Comparison of ENCODE assay signal across 18 mouse cellular contexts in genomic region chr4:150973264-150973663, GRCm38 (mm10). TPM values are rescaled to one million over a fixed set of nuclear protein-coding genes. Genes with fewer than 3 reads are reported as not detected.
DNase-seq lines count a peak whose midpoint lies in the region.
"Had no signal": no experiment of that assay in that cellular context is flagged by ENCODE, and none has a peak within 500 bp of the region (broad histone marks: within the 10 kb centered on the region; RNA-seq: fewer than 3 reads in every experiment).

No protein-coding gene starts in this region.

- intact Hi-C loops in gastrocnemius, postnatal 14 days (cut with DNase I; ENCODE audit: low total_unique reads), result no loop called here
- intact Hi-C loops in left cerebral cortex, postnatal 14 days (cut with DNase I), result no loop called here

- peak; percentile 24 for DNase-seq in urinary bladder, postnatal 14 days (ENCODE audit: low spot score)
- DNase-seq in urinary bladder, postnatal 4 days (ENCODE audit: low spot score in 2 of 2), result no peak
- DNase-seq in adipocyte (ENCODE audit: low spot score), result peak; percentile 38
- DNase-seq in adrenal gland, postnatal 36 days, result peak; percentile 75 to 85
- DNase-seq in kidney, postnatal 36 days, result no peak
- DNase-seq in gastrocnemius, postnatal 14 days, result no peak
- no peak for DNase-seq in left cerebral cortex, postnatal 14 days (ENCODE audit: low spot score in 2 of 2)
- DNase-seq: cerebellum, postnatal 14 days; heart, adult 11 months; kidney, adult 8-10 months; kidney, postnatal 14 days; right cerebral cortex, postnatal 14 days; spleen, adult 18-20 months; thymus, adult 2 months had no signal

RNA-seq across cellular contexts. Expression of gene Uts2, which starts 23.6 kb away (rescaled TPM):
- not detected for total RNA-seq in adrenal gland, postnatal 36 days (2021)
- not detected for total RNA-seq in gastrocnemius, postnatal 14 days (2021)
- not detected for total RNA-seq in left cerebral cortex, postnatal 14 days (2021)
- total RNA-seq: ES-E14; heart, postnatal 25 days; layer of hippocampus, adult 8-10 months; left cerebral cortex, postnatal 10 days had no signal

RNA-seq across cellular contexts. Expression of gene Tnfrsf9, which starts 58.9 kb away (rescaled TPM):
- under 1 TPM in 1 of 2 experiments, not detected in 1; 0.50 TPM for total RNA-seq in adrenal gland, postnatal 36 days (2021)
- under 1 TPM; 0.16 to 0.22 TPM for total RNA-seq in gastrocnemius, postnatal 14 days (2021)
- under 1 TPM; 0.36 to 0.40 TPM for total RNA-seq in left cerebral cortex, postnatal 14 days (2021)

RNA-seq across cellular contexts. Expression of gene Park7, which starts 59.0 kb away (rescaled TPM):
- 100 to 1,000 TPM; 283 to 288 TPM for total RNA-seq in adrenal gland, postnatal 36 days (2021)
- 100 to 1,000 TPM; 642 to 667 TPM for total RNA-seq in gastrocnemius, postnatal 14 days (2021)
- 100 to 1,000 TPM; 203 to 206 TPM for total RNA-seq in left cerebral cortex, postnatal 14 days (2021)

Comparison
In these comparisons a context has a peak if more than half of its experiments do, and no peak if none do; other contexts are left out.
1. DNase-seq: peak in urinary bladder, postnatal 14 days (single experiment), adipocyte (single experiment) and adrenal gland, postnatal 36 days (2 of 2); none in urinary bladder, postnatal 4 days (0 of 2), kidney, postnatal 36 days (0 of 2), gastrocnemius, postnatal 14 days (single experiment) and left cerebral cortex, postnatal 14 days (0 of 2).